Mouse (Mus musculus) T-cell, adult 2 months (primary cell): ENCODE results near the gene Gm10477.
A peak's percentile ranks its signal among the peaks of the same experiment; 100 is the strongest.
"Not testable (repeated sequence)": the region's sequence is repeated elsewhere in the genome, so short reads cannot be mapped to it uniquely, and the experiment has no call there.

Experiments used
- DNase-seq: peaks from one replicate; pipeline ENCODE4 v3.0.0; 2022; ENCODE audit warnings: low spot score

Gm10477 gene

DNA sequence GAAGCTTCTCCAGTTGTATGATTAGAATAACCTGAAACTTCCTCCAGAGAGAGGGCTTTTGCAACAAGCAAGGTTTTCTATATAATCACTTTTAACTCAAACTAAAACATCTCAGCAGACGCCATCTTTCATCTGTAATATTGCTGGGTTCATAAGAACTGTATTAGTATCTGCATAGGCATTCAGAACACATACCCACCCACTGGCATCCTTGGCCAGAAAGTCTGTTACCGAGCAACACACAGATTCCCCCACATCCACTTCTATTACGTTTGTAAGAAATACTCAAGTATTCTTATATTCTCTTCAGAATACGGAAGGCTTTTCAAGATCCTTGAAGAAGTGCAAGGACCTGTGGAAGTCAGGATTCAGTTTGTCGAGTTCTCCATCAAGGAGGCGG is at the start of gene Gm10477:
Gm10477 (plus strand) TSS at position 301 of the 400 bp plus-strand sequence.
- not testable (repeated sequence) for DNase-seq

DNA sequence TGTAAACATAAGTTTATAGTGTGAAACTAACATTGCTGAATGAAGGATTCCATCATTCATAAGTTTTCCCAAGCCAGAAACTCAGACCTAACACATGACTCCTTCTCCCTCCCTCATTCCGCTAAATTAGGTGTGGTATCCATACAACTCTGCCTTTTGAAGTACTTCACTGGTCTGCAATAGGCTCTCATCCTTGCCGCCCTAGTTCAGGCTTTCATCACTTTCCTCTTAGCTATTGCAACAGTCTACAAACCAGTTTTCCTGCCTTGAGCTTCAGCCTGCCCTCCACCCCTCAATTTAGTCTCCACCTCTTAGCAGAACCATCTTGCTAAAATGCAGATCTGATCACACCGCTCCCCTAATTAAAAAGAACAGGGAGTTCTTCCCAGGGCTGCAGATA is 47.0 kb upstream of the Gm10477 start:
- no peak for DNase-seq

DNA sequence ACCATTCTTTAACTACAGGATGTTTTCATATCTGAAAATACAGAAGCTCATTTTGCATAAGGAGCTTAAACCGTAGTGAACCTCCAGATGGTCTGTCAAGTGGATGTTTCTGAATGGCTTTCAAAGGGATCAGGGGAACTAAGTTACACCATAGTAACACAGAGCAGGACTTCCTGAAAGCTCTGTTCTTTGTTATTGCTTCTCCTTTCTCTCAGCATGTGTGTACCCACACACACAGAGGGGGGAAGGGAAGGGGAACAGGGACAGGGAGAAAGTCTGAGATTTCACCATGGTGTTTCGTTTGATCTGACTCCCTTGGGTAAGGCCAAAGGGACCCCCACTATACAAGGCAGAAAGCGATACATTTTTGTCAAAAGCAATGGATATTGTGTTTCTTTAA is 42.6 kb upstream of the Gm10477 start:
- DNase-seq, result no peak

DNA sequence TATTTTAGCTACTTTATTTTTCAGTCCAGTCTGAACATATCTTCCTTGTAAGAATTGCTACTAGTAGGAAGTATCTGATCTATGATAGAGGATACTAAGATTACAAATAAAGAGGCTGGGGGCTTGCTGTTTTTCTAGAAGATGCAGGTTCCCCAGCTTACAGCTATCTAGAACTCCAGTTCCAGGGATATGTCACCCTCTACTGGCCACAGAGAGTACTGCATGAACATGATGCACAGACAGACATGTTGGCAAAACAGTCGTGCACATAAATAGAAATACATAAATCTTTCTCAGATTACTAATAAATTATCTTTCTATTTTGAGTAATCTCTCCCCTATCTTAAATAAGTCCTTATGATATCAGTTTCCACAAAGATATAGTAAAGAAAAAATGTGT is 34.8 kb upstream of the Gm10477 start:
- DNase-seq, result peak; percentile 44

DNA sequence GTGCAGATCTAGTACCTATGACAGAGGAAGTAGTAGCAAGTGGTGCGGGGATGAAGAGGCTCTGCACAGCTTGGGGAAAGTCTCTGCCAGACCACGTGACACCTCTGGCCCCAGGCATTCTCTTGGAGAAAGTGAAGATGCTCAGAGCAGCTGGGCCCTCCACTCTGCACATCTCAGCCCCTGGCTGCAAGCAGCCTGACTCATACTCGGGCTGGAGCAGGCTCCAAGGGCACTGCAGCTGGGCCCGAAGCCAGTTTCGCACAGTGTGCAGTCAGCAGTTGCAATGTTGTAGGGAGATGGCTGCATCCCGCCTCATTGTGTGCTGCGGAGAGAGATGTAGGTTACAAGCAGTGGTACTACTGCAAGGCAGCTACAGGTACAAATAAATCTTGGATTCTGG is 27.3 kb upstream of the Gm10477 start:
- DNase-seq, result no peak

DNA sequence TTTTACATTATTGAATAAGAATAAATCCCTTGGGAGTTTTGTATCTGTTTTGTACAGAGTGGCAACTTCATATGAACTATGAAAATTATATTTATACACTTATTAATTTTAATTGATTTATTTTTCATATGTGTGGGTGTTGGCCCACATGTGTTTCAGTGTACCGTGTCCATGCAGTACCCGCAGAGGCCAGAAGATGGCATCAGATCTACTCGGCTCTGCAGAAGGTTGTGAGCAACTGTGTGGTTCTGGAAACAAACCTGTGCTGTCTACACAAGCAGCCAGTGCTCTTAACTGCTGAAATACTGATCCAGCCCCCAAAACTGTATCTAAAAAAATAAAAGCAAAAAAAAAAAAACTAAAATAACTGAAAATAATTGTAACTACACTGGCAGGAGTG is 6.7 kb downstream of the Gm10477 start:
- peak; percentile 26 for DNase-seq

DNA sequence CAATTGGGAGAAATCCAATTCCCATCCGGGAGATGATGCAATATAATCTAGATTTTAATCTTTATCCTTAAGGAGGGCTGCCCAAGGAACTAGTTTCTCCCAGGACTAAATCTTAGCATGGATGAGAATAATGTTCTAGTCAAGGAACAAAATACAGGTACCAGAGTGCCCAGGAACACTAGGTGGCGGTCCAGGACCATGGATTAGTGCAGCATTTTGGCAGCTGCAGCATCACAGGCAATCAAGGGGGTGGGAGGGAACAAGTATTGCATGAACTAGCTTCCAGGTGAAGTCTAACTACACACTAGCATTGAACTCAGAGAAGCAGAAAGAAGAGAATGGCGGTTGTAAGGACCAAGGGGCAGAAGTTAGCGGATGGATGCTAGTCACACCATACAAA is 12.6 kb downstream of the Gm10477 start:
- no peak for DNase-seq

DNA sequence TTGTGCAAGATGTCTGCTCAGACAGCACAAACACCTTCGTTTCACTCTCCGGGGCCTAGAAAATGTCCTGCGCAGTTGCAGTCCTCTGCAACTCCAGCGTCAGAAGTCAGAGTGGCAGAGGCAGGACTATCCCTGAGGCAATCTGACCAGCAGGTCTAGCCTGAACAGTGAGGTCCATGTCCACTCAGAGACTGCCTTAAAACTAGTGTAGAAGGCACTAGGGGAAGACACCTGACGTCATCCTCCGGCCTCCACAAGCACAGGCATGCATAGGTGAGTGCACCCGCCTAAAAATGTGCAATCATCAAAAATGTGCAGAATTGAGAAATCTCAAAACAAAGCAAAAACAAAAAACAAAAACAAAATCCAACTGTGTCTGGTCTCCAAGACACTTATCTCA is 25.0 kb downstream of the Gm10477 start, which contains the start of gene Gm648:
Gm648 (minus strand) TSS at position 101 of the 400 bp plus-strand sequence.
- no peak for DNase-seq

DNA sequence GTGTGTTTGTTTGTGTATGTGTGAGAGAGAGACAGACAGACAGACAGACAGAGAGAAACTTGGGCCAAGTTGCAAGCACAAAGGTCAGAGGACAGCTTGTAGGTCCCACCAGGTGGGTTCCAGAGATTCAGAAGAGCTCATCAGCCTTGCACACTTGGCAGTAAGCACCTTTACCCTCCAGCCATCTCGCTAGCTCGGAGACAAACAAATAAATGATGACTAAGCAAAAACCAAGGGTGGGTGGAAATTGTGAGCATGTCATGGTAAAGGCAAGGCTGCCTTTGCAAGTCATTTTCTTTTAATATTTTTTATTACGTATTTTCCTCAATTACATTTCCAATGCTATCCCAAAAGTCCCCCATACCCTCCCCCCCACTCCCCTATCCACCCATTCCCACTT is 29.0 kb downstream of the Gm10477 start:
- no peak for DNase-seq

DNA sequence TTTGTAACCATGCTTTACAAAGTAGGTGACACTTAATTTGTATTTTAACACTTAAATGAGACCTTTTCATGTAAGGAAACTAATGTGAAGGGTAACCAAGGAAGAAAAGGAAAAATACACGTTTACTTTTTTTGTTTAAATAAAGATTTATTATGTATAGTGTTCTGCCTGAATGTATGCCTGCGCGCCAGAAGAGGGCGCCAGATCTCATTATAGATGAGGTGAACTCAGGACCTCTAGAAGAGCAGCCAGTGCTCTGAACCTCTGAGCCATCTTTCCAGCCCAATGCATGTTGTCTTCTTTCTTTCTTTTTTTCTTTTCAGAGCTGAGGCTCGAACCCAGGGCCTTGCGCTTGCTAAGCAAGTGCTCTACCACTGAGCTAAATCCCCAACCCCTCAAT is 47.9 kb downstream of the Gm10477 start:
- peak; percentile 14 for DNase-seq
